Mouse (Mus musculus): ENCODE results near the gene Avl9.
A peak's percentile ranks its signal among the peaks of the same experiment; 100 is the strongest.

Avl9 gene

DNA sequence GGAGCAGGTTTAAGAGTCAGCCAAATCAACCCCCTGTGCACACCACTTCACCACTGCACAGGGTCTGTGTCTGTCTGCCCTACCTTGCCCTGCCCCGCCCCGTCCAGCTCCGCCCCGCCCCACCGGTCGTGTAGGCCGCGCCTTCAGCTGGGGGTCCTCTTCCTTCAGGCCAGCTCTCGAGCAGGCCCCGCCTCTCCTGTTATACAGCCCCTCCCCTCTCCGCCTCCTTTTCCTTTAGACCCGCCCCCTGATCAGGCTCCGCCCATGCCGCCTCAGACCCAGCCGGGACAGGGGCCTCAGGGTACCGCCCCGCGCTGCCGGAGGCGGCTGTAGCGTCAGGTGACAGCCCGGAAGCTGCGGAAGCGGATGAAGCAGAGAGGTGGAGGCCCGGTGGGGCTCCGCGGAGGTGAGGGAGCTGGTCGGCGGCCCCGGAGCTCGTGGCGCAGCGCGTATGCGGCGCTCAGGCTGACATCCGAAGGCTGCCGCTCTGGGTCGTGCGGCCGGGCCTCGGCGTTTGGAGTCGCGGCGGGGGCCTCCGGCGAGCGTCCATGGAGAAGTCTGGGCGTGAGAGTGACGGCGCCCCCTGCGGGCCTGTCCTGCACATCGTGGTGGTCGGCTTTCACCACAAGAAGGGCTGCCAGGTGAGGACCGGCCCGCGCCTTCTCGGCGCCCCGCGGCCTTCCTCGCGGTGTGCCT lies at the start of gene Avl9:
Gene Avl9 (plus strand): TSS at position 326 of the 696 bp plus-strand sequence.
- DNase-seq, result peak; percentile 100

DNA sequence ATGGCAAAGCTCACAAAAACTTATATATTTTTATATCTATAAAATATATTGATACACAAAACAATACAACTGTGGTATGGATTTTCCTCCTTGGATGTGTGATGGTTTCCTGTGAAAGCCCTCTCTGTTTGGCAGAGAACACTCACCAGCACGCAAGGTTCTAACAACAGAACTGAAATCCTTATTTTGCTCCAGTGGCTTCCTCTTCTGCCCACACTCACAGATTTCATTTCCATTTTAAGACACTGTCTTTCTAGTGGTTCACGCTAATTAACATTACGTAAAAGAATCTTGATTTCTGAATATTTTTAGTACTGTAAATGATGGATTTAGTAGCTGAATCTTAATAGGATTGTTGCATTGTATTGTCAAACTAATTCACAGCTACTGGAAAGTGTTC lies 26.5 kb upstream of the Avl9 start:
- DNase-seq, result no peak

DNA sequence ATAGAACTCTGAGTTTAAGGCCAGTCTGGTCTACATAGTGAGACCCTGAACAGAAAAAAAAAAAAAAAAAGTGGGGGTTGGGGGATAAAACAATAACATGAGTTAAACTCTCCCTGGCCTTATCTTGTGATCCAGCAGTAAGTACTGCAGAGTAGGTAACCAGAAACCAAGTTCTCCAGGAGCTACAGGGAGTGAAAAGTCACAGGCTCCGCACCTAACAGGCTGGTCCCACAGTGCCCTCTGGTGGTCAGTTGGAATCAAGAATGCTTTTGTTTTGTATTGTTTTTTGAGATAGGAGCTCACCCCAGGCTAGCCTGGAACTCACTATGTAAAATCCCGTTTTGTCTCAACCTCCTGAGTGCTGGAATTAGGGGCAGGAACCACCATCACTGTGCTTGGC lies 23.5 kb upstream of the Avl9 start:
- peak; percentile 84 for DNase-seq

DNA sequence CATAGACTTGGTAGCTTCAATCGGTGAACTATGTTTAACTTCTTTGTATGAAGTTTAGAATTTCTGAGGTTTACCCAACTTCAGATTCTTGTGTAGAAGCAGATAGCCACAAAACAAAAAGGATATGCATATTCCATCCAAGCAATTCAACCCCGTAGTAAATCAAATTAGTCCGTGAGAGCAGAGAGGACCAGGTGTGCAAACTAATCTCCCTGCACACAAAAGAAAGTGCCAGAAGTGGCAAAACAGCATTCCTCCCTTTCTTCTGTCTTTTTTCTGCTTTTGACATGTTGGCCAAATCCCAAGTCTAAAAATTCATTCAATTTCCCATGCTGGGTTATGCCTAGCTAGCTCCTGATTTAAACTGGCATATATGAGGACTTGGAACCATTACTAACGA lies 22.3 kb upstream of the Avl9 start:
- DNase-seq, result no peak

DNA sequence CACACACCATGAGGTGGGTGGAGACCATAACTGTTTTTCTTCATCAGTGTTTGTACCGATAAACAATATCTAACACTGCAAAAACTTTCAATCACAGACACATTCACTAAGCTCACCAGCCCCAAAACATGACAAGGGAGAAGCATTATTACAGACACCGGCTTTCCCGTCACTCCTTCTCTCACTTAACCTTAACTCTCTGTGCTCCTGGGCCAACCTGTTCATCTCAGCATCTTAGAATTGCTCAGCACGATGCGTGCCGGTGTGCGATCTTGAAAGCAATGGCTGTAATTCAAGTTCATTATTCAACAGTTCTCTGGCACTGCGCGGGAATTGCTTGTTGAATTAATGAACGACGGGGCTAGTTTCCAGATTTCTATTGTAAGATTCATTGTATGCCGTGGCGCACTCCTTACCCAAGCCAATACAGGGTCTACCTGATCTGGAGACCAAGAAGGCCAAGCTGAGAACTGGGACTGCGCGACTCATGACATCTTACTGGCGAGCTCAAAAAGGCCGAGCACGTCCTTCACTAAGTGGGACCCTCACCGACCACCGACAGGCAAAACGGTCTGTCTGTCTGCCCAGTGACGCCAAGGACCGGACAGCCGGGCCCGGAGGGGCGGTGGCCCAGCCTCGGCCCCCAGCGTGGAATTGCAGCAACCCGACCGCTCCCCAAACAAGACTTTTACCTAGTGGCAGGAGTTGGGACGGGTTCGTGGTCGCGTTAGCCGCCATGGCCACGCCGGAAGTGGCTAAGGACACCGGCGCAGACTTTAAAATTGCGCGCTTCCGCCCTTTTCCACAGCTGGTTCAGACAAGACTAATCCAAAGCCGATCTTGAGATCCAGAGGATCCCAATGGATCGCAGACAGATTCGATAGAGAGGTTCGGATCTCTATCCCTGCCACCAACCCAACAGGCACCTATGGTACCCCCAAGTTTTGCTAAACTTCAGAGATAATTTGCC lies 10.5 kb upstream of the Avl9 start, which contains the start of gene Lsm5:
Gene Lsm5 (minus strand): TSS at position 780 of the 970 bp plus-strand sequence.
- peak; percentile 84 for DNase-seq

DNA sequence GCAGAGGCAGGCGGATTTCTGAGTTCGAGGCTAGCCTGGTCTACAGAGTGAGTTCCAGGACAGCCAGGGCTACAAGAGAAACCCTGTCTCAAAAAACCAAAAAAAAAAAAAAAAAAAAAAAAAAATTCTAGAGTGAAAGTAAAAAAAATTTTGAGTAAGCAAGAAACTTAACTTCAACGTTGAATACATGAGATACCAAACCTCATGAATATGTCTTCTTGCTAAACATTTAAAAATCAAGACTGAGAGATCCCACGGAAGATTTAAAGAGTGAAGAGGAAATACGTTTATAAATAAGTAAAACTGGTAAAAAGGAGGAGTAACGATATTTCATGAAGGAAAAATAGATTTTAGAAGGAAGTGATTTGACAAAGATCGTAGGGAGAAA lies 519 bp upstream of the Avl9 start:
- DNase-seq, result no peak

DNA sequence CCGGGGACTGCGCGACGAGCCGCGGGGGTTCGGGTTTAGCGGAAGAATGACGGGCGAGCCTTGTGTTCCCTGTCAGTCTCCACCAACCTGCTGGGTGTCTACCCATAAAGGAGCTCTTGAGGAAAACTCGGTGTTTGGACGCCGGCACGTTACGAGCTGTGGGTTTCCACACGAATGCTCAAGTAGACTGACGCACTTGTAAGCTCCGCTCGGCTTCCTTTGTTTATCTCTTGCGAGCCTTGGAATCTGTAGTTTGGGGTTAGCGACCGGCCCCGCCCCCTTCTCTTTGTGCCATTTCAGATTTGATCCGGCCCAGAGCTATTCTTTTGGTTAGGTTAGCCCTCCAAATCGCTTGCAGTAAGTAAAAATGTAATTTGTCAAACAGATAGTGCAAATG lies 569 bp downstream of the Avl9 start:
- peak; percentile 71 for DNase-seq

DNA sequence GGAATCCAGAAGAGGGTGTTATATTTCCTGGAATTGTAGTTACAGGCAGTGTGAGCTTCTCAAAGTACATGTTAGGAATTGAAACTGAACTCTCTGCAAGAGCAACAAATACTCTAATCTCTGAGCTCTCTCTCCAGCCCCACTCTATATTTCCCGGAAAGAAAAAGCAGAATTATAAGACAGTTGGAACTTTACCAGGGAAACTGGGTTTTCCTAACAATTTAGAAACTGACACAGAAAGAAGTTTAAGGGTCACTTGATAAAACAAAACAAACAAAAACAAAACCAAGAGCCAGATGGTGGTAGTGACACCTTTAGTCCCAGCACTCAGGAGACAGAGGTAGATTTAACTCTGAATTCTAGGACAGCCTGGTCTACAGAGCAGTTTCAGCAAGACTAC lies 4.4 kb downstream of the Avl9 start:
- no peak for DNase-seq

DNA sequence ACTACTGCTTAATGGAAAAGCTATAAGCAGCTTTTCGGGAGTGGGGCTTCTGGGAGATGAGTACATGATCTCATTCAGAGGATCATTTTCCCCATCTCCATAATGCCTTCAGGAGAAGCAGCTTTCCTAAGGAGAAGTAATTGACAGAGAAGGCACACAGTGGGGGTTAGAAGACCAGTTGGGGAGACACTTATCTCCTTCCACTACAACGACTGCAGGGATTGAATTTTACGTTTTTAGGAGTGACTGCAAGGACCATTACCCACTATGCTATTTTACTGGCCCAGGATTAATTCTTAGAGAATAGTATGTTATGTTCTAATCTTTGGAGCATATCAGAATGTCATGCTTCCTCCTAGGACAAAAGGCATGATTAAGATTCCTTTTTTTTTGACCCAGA lies 6.2 kb downstream of the Avl9 start:
- no peak for DNase-seq

DNA sequence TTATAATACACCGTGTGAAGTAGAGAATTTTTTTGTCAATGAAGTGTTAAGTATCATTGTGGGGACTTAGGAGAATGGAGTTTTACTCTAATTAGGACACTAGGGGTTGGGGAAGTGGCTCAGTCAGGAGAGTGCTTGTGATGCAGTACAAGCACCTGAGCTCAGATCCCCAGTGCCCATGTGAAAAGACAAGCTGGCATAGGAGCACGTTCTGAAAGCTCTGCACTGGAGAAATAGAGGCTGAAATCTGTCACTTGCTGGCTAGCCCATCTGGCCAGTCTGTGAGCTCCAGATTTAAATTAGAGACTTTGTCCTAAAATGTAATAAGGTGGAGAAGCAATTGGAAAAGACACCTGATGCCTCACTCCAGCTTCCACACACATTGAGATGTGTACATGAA lies 17.8 kb downstream of the Avl9 start:
- DNase-seq, result no peak

DNA sequence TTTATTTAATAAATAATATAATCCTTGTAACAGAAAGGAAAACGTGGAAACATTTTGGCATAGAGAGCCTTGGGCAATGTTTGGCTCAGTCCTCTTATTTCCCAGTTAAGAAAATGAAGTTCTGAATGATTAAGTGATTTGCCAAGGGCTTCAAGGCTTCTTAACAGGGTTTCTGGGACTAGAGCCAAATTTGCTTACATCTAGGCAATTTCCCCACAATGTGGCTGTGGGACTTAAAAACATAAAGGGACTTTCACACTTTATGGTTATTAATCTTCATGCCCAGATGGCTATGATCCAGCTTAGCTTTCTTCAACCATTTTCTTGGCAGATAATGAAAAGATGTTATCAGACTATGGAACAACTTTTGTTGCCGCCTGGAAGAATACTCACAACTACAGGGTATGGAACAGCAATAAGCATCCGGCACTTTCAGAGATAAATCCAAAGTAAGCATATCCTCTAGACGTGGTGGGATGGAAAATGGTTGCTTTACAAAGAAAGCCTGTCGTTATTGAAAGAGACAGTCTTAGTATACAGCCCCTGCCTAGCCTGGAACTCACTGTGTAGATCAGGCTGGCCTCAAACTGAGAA lies 31.3 kb downstream of the Avl9 start:
- no peak for DNase-seq

DNA sequence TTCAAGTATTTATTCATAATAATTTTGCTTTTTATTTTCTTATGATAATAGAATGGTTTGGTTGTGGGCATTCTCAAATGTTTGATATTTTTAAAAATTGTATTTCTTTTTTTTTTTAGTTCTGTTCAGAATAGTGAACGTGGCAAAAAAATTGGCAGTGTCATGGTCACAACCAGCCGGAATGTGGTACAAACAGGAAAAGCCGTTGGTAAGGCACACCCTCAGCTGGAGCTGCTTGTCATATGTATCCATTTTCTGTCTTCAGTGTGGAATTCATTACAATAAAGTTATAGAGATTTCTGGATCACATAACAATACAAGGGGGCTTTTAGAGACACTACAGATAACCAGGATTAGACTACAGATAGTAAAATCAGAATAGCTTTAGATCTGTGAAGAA lies 39.0 kb downstream of the Avl9 start:
- no peak for DNase-seq

DNA sequence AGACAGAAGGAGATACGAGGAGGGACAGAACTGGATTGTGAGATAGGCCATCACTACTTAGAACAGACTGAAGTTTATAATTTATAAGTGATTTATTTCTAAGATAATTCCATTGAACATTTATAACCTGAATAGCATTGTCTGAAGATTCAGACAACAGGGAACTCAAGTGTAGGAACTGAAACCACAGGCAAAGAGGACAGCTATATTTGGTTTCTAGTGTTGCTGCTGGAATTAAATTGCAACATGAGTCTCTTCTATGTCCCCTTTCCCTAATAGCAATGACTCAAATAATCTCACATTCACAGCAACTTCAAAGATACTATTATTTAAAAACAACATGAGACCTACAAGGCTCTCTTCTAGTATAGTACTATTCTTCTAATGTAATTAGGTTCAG lies 41.4 kb downstream of the Avl9 start:
- no peak for DNase-seq

DNA sequence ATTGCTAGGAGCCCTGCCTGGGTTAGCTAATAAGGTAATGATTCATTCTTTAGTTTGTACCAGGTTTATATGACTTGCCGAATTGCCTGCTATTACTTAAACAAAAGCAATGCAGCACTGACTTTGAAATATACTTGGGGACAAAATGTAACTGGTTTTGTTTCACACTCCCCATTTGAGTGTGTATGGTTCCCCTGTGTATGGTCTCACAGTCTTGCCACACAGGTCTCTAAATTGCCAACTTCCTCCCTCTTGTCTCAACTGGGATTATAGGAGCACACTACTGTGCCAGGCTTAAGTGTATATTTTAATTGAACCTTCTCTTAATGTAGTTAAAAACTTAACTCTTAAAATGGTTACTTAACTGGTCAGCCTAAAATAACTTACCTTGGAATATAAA lies 44.6 kb downstream of the Avl9 start:
- DNase-seq, result no peak

DNA sequence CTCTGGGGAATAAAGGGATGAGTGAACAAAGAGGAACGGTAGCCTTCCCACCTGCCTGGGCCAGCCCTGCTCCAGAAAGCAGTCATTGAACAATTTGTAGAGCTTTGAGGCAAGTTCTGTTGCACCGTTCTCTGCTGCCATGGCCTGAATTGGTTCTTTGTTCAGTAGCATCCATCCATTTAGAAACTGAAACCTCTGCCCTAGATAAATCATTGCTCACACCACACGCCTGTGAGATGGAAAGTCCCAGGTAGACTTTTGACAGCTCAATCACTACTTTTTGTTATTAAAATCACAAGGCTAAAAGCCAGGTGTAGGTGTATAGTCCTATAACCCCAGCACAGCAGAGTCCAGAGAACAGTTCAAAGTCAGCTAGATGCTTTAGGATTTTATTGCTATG lies 50.6 kb downstream of the Avl9 start:
- no peak for DNase-seq

DNA sequence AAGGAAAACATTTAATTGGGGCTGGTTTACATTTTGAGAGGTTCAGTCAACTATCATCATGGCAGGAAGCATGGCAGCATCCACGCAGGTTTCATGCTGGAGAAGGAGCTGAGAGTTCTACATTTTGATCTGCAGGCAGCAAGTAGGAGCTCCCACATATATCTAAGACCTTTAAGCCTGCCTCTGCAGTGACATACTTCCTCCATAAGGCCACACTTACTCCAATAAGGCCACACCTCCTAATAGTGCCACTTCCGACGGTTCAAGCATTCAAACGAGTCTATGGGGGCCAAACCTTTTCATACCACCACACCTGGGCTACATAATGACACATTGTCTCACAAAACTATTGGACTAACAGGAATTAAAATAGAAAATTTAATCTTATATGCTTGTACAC lies 51.0 kb downstream of the Avl9 start:
- DNase-seq, result no peak

DNA sequence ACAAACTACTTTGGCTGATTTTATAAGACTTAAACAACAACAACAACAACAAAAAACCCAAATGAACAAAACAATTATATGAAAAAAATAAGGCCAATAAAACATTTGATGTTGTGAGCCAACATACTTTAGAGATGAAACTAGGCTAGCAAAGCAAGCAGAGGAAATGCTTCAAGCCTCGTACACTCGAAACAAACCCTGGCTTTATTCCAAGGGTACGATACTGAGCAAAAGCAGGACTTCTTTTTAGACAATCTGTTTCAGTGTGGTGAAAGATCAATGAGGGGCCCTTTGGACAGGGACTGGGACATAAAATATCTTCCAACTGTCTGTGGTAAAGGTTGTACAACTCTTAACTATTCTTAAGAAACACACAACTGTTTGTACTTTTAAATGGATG lies 61.1 kb downstream of the Avl9 start:
- DNase-seq, result no peak

DNA sequence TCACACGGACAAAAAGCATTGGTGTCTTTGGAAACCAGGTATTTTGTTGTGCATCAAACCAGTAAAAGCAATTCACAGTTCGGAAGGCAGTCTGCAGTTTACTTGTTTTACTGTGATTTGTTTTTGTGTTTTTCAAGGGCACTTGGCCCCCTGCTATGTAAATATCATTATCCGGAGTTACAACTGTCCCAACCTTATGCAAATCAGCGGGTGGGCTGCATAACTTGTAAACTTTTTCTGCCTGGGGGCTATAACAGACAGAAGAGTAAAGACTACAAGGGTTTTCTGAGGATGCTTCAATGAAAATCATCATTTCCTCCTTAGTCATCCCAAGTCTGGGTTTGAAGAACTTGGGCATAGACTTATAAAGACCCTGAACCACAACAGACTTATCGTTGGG lies 64.9 kb downstream of the Avl9 start:
- DNase-seq, result no peak

DNA sequence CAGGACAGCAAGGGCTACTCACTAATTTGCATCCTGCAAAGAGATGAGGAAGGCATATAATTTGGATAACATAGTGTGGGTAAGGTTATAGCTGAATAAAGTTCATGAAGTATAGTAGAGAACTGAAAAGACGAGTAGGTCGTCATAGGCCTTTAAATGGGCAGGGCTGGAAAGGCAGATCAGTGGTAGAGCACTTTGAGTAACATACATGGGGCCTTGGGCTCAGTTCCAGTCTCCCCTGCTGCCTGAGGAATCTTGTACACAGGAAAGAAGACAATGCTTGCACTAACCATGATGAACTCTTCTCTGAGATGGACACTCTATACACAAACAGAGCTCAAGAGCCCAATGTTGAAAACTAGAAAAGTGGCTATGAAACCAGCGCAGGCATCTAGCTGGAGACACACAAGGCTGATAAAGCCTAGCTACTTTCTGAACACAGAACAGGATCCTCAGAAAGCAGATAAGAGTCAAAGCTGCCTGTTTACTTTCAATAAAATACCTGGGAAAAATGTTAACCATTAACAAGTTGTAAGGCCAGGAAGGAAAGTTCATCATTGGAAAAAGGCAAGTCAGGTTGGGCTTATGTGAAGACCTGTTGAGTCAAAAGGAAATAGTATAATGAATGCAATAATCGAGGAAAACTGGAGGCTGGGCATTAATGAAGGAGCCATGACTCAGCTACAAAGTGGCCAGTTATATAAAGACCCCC lies 69.0 kb downstream of the Avl9 start:
- no peak for DNase-seq

DNA sequence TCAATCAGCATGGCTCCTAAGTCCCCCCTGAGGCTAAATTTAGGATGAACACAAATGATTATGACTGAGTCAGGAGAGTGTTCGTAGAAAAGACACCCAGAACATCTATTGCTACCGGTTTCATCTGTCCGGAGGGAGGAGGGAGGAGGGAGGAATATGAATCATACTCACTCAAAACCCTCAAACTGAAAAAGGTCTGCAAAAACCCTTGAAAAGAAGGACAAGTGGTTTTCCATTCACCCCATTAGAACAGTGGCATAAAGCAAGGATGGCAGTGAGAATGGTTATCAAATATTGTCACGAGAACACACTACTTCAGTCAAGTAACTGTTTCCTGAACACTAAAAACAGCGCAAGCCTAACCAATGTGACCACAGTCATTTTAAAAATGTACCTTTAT lies 70.4 kb downstream of the Avl9 start:
- no peak for DNase-seq

DNA sequence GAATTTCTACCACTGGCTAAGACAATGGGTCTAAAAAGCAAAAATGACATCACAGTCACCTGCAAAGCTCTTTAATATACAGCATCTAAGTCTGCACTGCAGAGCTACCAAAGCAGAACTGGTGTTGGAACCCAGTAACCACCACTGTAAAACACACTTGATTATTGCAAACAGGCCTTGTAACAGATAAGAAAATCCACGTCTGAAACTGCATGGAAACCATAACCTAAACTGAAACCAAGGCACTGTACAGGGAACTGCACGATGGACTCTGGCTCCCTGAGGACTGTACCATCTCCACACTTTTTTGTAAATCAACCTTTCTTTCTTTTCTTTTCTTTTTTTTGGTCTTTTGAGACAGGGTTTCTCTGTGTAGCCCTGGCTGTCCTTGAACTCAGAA lies 73.0 kb downstream of the Avl9 start:
- DNase-seq, result no peak

DNA sequence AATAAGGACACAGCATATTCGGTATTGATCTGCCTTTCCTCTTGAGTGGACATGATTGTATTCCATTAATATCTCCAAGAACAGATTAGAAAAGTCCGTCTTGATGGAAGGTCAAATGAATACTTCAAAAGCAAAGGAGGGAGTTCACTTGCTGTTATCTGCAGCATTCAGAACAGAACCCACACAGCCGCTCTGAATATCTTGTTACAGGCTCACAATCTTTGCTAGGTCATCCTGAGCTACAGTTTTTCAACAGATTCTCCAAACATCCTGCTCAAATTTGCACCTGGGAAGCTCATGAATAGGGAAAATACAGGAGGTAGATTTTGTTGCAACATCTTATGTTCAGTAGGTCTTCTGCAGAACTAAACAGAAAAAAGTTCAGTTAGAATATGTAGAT lies 74.6 kb downstream of the Avl9 start:
- no peak for DNase-seq

DNA sequence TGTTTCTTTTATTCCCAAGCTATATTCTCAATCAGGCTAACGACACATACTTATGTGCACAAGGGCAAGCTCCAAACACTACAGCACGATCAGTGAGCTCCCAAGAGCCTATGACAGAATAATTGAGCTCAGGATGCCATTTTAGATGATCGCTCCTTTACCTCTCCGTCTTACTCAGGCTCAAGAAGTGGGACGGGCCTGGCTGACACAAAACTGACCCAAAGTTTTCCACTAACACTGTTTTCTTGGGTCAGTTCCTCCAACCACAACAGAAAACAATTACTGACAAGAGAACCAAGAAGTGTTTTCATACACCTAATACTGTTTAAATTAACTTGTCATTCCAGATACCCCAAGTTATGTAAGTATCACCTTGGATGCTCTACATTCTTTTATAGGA lies 80.1 kb downstream of the Avl9 start:
- no peak for DNase-seq
